In genomic region chr12:16052353-16052752, GRCm38 (mm10) we compare ENCODE assay signal across 25 mouse cellular contexts.
A peak's percentile ranks its signal among the peaks of the same experiment; 100 is the strongest.
DNase-seq lines count a peak whose midpoint lies in the region; ATAC-seq lines count a peak whose summit lies in the region.
"Had no signal": no experiment of that assay in that cellular context is flagged by ENCODE, and none has a peak within 500 bp of the region (broad histone marks: within the 10 kb centered on the region; RNA-seq: fewer than 3 reads in every experiment).

No protein-coding gene starts in this region.

- WGBS in lung, embryonic 16.5 days, result 51% methylated on average over 3 of the region's 3 CpGs
- 33% methylated on average over 3 of the region's 3 CpGs for WGBS in limb, embryonic 10.5 days

- H3K27me3 ChIP-seq in lung, embryonic 16.5 days (ENCODE audit: control insufficient read depth, insufficient read depth, low read depth, low read length), result no peaks in the 10 kb centered on the region
- no peaks in the 10 kb centered on the region for H3K27me3 ChIP-seq in limb, embryonic 10.5 days (ENCODE audit: low read depth, poor library complexity, severe bottlenecking)
- H3K27me3 ChIP-seq: limb, embryonic 12.5 days; liver, embryonic 15.5 days; megakaryocyte, embryonic 14.5 days; midbrain, embryonic 15.5 days had no signal

- no peaks in the 10 kb centered on the region; the same call in 1 of the 2 replicates for H3K4me1 ChIP-seq in lung, embryonic 16.5 days (replicated peaks; ENCODE audit: control insufficient read depth, insufficient read depth, low read length)
- peaks cover 19% of the 10 kb centered on the region for H3K4me1 ChIP-seq in limb, embryonic 10.5 days
- H3K4me1 ChIP-seq: midbrain, embryonic 15.5 days had no signal

- peak; percentile 94 for ATAC-seq in lung, embryonic 16.5 days (ENCODE audit: low read depth)
- ATAC-seq: CD4-positive, CD25-positive, alpha-beta regulatory T cell, adult 4 months; forebrain, postnatal 0 days; midbrain, embryonic 15.5 days had no signal

- H3K9ac ChIP-seq in lung, embryonic 16.5 days (ENCODE audit: low read length), result no peak overlapping the region
- H3K9ac ChIP-seq: forebrain, postnatal 0 days; limb, embryonic 12.5 days; liver, embryonic 15.5 days; midbrain, embryonic 15.5 days had no signal

- peak; percentile 62 for DNase-seq in embryo, embryonic 10 days (ENCODE audit: low spot score)
- no peak for DNase-seq in embryo, embryonic 9.5 days (ENCODE audit: extremely low spot score)
- no peak for DNase-seq in lung, postnatal 36 days
- peak; percentile 40 for DNase-seq in limb, embryonic 10.5 days (ENCODE audit: low spot score)
- DNase-seq in mesoderm, embryonic 11.5 days (ENCODE audit: low read depth, low spot score), result peak; percentile 44
- DNase-seq in layer of hippocampus, postnatal 36 days, result no peak
- DNase-seq in frontal cortex, adult 2 months (ENCODE audit: extremely low spot score in 1 of 2, low spot score in 1 of 2), result no peak
- DNase-seq: adrenal gland, postnatal 25 days; cerebellum, adult 18-20 months; cerebellum, postnatal 36 days; forebrain, postnatal 0 days; kidney, adult 2 months; kidney, postnatal 14 days; right cerebral cortex, postnatal 14 days; thymus, adult 2 months had no signal

- no peaks in the 10 kb centered on the region for H3K36me3 ChIP-seq in lung, embryonic 16.5 days (ENCODE audit: control insufficient read depth, insufficient read depth, low read length)
- H3K36me3 ChIP-seq in limb, embryonic 10.5 days, result no peaks in the 10 kb centered on the region
- H3K36me3 ChIP-seq: forebrain, embryonic 10.5 days; limb, embryonic 12.5 days; liver, embryonic 15.5 days; midbrain, embryonic 15.5 days had no signal

- H3K4me3 ChIP-seq in lung, embryonic 16.5 days (ENCODE audit: low read length), result no peak overlapping the region
- H3K4me3 ChIP-seq in limb, embryonic 10.5 days, result no peak overlapping the region
- H3K4me3 ChIP-seq: forebrain, embryonic 10.5 days; left cerebral cortex, adult 2 months; limb, embryonic 12.5 days; liver, embryonic 15.5 days; megakaryocyte, embryonic 14.5 days; midbrain, embryonic 15.5 days; myocyte had no signal

- H3K4me2 ChIP-seq in lung, embryonic 16.5 days (ENCODE audit: low read depth, low read length), result no peak overlapping the region
- H3K4me2 ChIP-seq: heart, embryonic 11.5 days; limb, embryonic 12.5 days; liver, embryonic 15.5 days; midbrain, embryonic 15.5 days had no signal

- no peaks in the 10 kb centered on the region for H3K9me3 ChIP-seq in lung, embryonic 16.5 days (ENCODE audit: control insufficient read depth, low read length)
- no peaks in the 10 kb centered on the region for H3K9me3 ChIP-seq in limb, embryonic 10.5 days (replicated peaks)
- H3K9me3 ChIP-seq: forebrain, embryonic 10.5 days; limb, embryonic 12.5 days; liver, embryonic 15.5 days; megakaryocyte, embryonic 14.5 days; midbrain, embryonic 15.5 days had no signal

- no peak overlapping the region for H3K27ac ChIP-seq in lung, embryonic 16.5 days (ENCODE audit: low read length)
- H3K27ac ChIP-seq in limb, embryonic 10.5 days, result no peak overlapping the region
- H3K27ac ChIP-seq: forebrain, embryonic 10.5 days; left cerebral cortex, adult 2 months; liver, embryonic 15.5 days; midbrain, embryonic 15.5 days had no signal

Comparison
In these comparisons a context has a peak if more than half of its experiments do, and no peak if none do; other contexts are left out.
1. DNase-seq: peak in embryo, embryonic 10 days (single experiment), limb, embryonic 10.5 days (single experiment) and mesoderm, embryonic 11.5 days (single experiment); none in embryo, embryonic 9.5 days (single experiment), lung, postnatal 36 days (single experiment), layer of hippocampus, postnatal 36 days (0 of 2) and frontal cortex, adult 2 months (0 of 2).